Mouse (Mus musculus): ENCODE measurements at regions not wholly inside any gene's neighbourhood (a gene's known extent, or its start where the extent isn't known, plus 50 kb on each side); places are given as distances from the start of the nearest gene placed in this dataset.

DNA sequence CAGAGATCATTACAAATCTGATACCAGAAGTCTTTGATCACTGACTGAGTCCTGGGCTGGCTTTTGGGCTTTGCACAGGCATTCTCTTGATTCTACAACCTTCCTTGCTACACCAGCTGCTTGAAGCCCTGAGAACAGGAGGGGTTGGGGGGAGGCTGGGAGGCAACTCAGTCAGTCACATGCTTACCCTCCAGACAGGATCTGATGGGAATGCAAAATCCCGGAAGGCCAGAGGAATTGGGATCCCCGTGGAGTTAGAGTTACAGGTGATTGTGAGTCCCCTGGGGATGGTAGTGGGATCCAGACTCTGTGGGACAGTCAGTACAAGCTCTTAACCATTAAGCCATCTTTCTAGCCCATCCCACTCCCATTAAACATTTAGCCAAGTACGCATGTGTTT, 91.2 kb downstream of the Nmur2 start:
- no peak overlapping the region for H3K4me2 ChIP-seq (ENCODE audit: low read depth)
- H3K36me3 ChIP-seq (ENCODE audit: control insufficient read depth, insufficient read depth) = no peaks in the 10 kb centered on the region
- no peak overlapping the region for H3K4me3 ChIP-seq
- no peaks in the 10 kb centered on the region for H3K79me2 ChIP-seq (ENCODE audit: control insufficient read depth, insufficient read depth)
- H3ac ChIP-seq (ENCODE audit: control insufficient read depth, insufficient read length) = no peak overlapping the region
- no peaks in the 10 kb centered on the region for H3K27me3 ChIP-seq (ENCODE audit: control insufficient read depth, insufficient read depth, insufficient read length)
- TF ChIP-seq REST (IDR thresholded peaks at IDR 0.05; ENCODE audit: insufficient read depth, insufficient read length) (no peak), TCF3 (IDR thresholded peaks at IDR 0.05; ENCODE audit: insufficient read length, low read depth) (no peak), MYOD1 (IDR thresholded peaks at IDR 0.05; ENCODE audit: control insufficient read depth in 1 of 3, insufficient read length in 2 of 3, low read depth in 2 of 3) (no peak), SRF (IDR thresholded peaks at IDR 0.05; ENCODE audit: control insufficient read depth, insufficient read length, low read depth) (no peak), MYOG (IDR thresholded peaks at IDR 0.05; ENCODE audit: control insufficient read depth in 1 of 3, insufficient read depth in 1 of 3, insufficient read length in 2 of 3, low read depth in 2 of 3) (no peak), POLR2A (IDR thresholded peaks at IDR 0.05; ENCODE audit: insufficient read length, low read depth) (no peak), TCF12 (IDR thresholded peaks at IDR 0.05; ENCODE audit: insufficient read depth, poor library complexity, severe bottlenecking) (no peak), MAX (IDR thresholded peaks at IDR 0.05; ENCODE audit: low read depth) (no peak), POLR2AphosphoS2 (IDR thresholded peaks at IDR 0.05; ENCODE audit: insufficient read length, low read depth) (no peak), USF1 (IDR thresholded peaks at IDR 0.05; ENCODE audit: low read depth) (no peak), E2F4 (IDR thresholded peaks at IDR 0.05; ENCODE audit: insufficient read depth) (no peak), CEBPB (IDR thresholded peaks at IDR 0.05; ENCODE audit: insufficient read depth, poor library complexity, severe bottlenecking) (no peak)

- Histone ChIP-seq H3K4me3 (no peak overlapping the region), H3K36me3 (ENCODE audit: control insufficient read depth, insufficient read depth) (no peaks in the 10 kb centered on the region), H3K79me2 (ENCODE audit: control insufficient read depth, insufficient read depth) (no peaks in the 10 kb centered on the region), H3ac (ENCODE audit: control insufficient read depth, insufficient read length) (no peak overlapping the region), H3K4me2 (ENCODE audit: low read depth) (no peak overlapping the region), H3K27me3 (ENCODE audit: control insufficient read depth, insufficient read depth, insufficient read length) (no peaks in the 10 kb centered on the region)
- TF ChIP-seq MYOD1 (IDR thresholded peaks at IDR 0.05; ENCODE audit: control insufficient read depth in 1 of 3, insufficient read length in 2 of 3, low read depth in 2 of 3) (no peak), MYOG (IDR thresholded peaks at IDR 0.05; ENCODE audit: control insufficient read depth in 1 of 3, insufficient read depth in 1 of 3, insufficient read length in 2 of 3, low read depth in 2 of 3) (no peak), SRF (IDR thresholded peaks at IDR 0.05; ENCODE audit: control insufficient read depth, insufficient read length, low read depth) (no peak), REST (IDR thresholded peaks at IDR 0.05; ENCODE audit: insufficient read depth, insufficient read length) (no peak), MAX (IDR thresholded peaks at IDR 0.05; ENCODE audit: low read depth) (no peak), E2F4 (IDR thresholded peaks at IDR 0.05; ENCODE audit: insufficient read depth) (no peak), POLR2A (IDR thresholded peaks at IDR 0.05; ENCODE audit: insufficient read length, low read depth) (no peak), TCF3 (IDR thresholded peaks at IDR 0.05; ENCODE audit: insufficient read length, low read depth) (no peak), CEBPB (IDR thresholded peaks at IDR 0.05; ENCODE audit: insufficient read depth, poor library complexity, severe bottlenecking) (no peak), POLR2AphosphoS2 (IDR thresholded peaks at IDR 0.05; ENCODE audit: insufficient read length, low read depth) (no peak), USF1 (IDR thresholded peaks at IDR 0.05; ENCODE audit: low read depth) (no peak)
Observed at GRCm38 (mm10) chr11:55946629-55947240, 94.1 kb downstream of the Nmur2 start.

DNA sequence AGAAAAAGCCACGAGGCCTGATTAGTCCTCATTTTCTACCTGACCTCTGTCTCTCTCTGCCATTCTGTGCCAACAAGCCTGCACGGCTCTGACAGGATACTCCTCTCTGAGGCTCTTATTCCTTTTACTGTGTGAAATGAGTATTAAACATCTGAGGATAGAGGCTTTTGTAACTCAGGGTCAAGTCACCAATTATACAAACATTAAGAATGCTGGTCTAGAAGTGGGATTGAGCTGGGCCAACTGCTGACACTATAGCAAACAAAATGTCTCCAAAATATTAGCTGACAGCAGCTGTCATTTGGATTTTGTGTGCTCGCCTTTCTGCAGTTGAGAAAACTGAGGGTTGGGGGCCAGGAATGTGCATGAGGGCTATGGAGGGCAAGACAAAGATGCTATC, 94.8 kb downstream of the Nmur2 start:
- Histone ChIP-seq H3ac (ENCODE audit: control insufficient read depth, insufficient read length) (no peak overlapping the region), H3K4me2 (ENCODE audit: low read depth) (no peak overlapping the region), H3K79me2 (ENCODE audit: control insufficient read depth, insufficient read depth) (no peaks in the 10 kb centered on the region), H3K36me3 (ENCODE audit: control insufficient read depth, insufficient read depth) (no peaks in the 10 kb centered on the region), H3K4me3 (no peak overlapping the region), H3K27me3 (ENCODE audit: control insufficient read depth, insufficient read depth, insufficient read length) (no peaks in the 10 kb centered on the region)
- TF ChIP-seq SRF (IDR thresholded peaks at IDR 0.05; ENCODE audit: control insufficient read depth, insufficient read length, low read depth) (no peak), POLR2A (IDR thresholded peaks at IDR 0.05; ENCODE audit: insufficient read length, low read depth) (no peak), TCF12 (IDR thresholded peaks at IDR 0.05; ENCODE audit: insufficient read depth, poor library complexity, severe bottlenecking) (no peak), TCF3 (IDR thresholded peaks at IDR 0.05; ENCODE audit: insufficient read length, low read depth) (no peak), MYOG (IDR thresholded peaks at IDR 0.05; ENCODE audit: control insufficient read depth in 1 of 3, insufficient read depth in 1 of 3, insufficient read length in 2 of 3, low read depth in 2 of 3) (no peak)

DNA sequence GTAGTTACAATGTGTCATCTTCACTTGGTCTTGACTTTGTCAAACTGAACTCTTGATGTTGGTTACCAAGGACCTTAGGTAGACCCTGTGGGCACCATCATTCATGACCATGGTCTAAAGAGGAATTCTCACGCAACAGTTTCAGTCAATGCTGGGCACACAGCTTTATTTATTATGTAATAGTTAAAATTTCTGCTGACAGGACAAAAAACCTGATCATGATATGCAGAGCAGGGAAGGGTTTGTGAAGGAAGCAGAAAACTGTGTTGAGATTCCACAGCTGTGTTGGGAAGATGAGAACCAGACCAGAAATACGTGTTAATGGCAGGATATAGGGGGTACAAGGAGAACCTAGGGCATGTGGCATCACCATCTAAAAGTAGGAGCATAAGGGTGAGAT, 100.8 kb downstream of the Nmur2 start:
- Histone ChIP-seq H3K79me2 (ENCODE audit: control insufficient read depth, insufficient read depth) (no peaks in the 10 kb centered on the region), H3K4me3 (no peak overlapping the region), H3K4me2 (ENCODE audit: low read depth) (no peak overlapping the region), H3K36me3 (ENCODE audit: control insufficient read depth, insufficient read depth) (no peaks in the 10 kb centered on the region), H3ac (ENCODE audit: control insufficient read depth, insufficient read length) (no peak overlapping the region), H3K27me3 (ENCODE audit: control insufficient read depth, insufficient read depth, insufficient read length) (no peaks in the 10 kb centered on the region)
- TF ChIP-seq TCF12 (IDR thresholded peaks at IDR 0.05; ENCODE audit: insufficient read depth, poor library complexity, severe bottlenecking) (no peak), USF1 (IDR thresholded peaks at IDR 0.05; ENCODE audit: low read depth) (no peak), MYOD1 (IDR thresholded peaks at IDR 0.05; ENCODE audit: control insufficient read depth in 1 of 3, insufficient read length in 2 of 3, low read depth in 2 of 3) (no peak), POLR2A (IDR thresholded peaks at IDR 0.05; ENCODE audit: insufficient read length, low read depth) (no peak), CEBPB (IDR thresholded peaks at IDR 0.05; ENCODE audit: insufficient read depth, poor library complexity, severe bottlenecking) (no peak), SRF (IDR thresholded peaks at IDR 0.05; ENCODE audit: control insufficient read depth, insufficient read length, low read depth) (no peak), MYOG (IDR thresholded peaks at IDR 0.05; ENCODE audit: control insufficient read depth in 1 of 3, insufficient read depth in 1 of 3, insufficient read length in 2 of 3, low read depth in 2 of 3) (no peak), MAX (IDR thresholded peaks at IDR 0.05; ENCODE audit: low read depth) (no peak), REST (IDR thresholded peaks at IDR 0.05; ENCODE audit: insufficient read depth, insufficient read length) (no peak), TCF3 (IDR thresholded peaks at IDR 0.05; ENCODE audit: insufficient read length, low read depth) (no peak), E2F4 (IDR thresholded peaks at IDR 0.05; ENCODE audit: insufficient read depth) (no peak), POLR2AphosphoS2 (IDR thresholded peaks at IDR 0.05; ENCODE audit: insufficient read length, low read depth) (no peak)

All from myocyte (in vitro differentiated cells).